Comparison of ENCODE assay signal across 9 mouse cellular contexts in genomic region chr19:8850402-8850901, GRCm38 (mm10). TPM values are rescaled to one million over a fixed set of nuclear protein-coding genes. Genes with fewer than 3 reads are reported as not detected.
DNase-seq lines count a peak whose midpoint lies in the region; ATAC-seq and TF ChIP-seq lines count a peak whose summit lies in the region.
"Had no signal": no experiment of that assay in that cellular context is flagged by ENCODE, and none has a peak within 500 bp of the region (broad histone marks: within the 10 kb centered on the region; RNA-seq: fewer than 3 reads in every experiment).

Gene Lrrn4cl, plus strand, starts transcription at chr19:8850768.

- WGBS in hindbrain, embryonic 15.5 days, result 43% methylated on average over 7 of the region's 7 CpGs
- 34% methylated on average over 7 of the region's 7 CpGs for WGBS in midbrain, postnatal 0 days

- ATAC-seq in hindbrain, embryonic 15.5 days (ENCODE audit: low FRiP score, low read depth), result 0 out of 2 replicates have a peak, but pooled peaks have one; percentile 55
- peak; percentile 53; the same call in 1 of the 2 replicates for ATAC-seq in midbrain, postnatal 0 days (ENCODE audit: low FRiP score)

- peak; percentile 34 for DNase-seq in cerebellum, adult 9-11 months
- DNase-seq in cerebellum, postnatal 25 days, result no peak
- peak; percentile 74 for DNase-seq in ES-CJ7 (ENCODE audit: low read depth, low spot score)
- peak; percentile 77 for DNase-seq in gastrocnemius, adult 18-20 months (ENCODE audit: low spot score)
- DNase-seq in midbrain, postnatal 0 days (ENCODE audit: low spot score), result peak; percentile 64
- no peak for DNase-seq in spleen, postnatal 10 days (ENCODE audit: low spot score in 2 of 2)
- no peak for DNase-seq in testis, postnatal 14 days (ENCODE audit: low spot score)

- H3K4me3 ChIP-seq in hindbrain, embryonic 15.5 days, result no peak within 1 kb of the TSS
- no peak within 1 kb of the TSS for H3K4me3 ChIP-seq in midbrain, postnatal 0 days (ENCODE audit: low read depth, low read length)

- peak; percentile 8; the same call in 1 of the 2 replicates for TF ChIP-seq CTCF in midbrain, postnatal 0 days (IDR thresholded peaks at IDR 0.05)

- H3K4me2 ChIP-seq in hindbrain, embryonic 15.5 days, result no peak within 1 kb of the TSS
- no peak within 1 kb of the TSS for H3K4me2 ChIP-seq in midbrain, postnatal 0 days (ENCODE audit: low read depth, low read length, poor library complexity, severe bottlenecking)

- no peaks in the 10 kb centered on the region for H3K9me3 ChIP-seq in hindbrain, embryonic 15.5 days
- H3K9me3 ChIP-seq in midbrain, postnatal 0 days (ENCODE audit: low read length), result no peaks in the 10 kb centered on the region

- no peaks in the 10 kb centered on the region for H3K27me3 ChIP-seq in hindbrain, embryonic 15.5 days
- no peaks in the 10 kb centered on the region for H3K27me3 ChIP-seq in midbrain, postnatal 0 days (ENCODE audit: insufficient read depth, low read length)
- H3K27me3 ChIP-seq: CH12.LX had no signal

- no peaks in the 10 kb centered on the region for H3K4me1 ChIP-seq in hindbrain, embryonic 15.5 days (replicated peaks)
- H3K4me1 ChIP-seq in midbrain, postnatal 0 days (ENCODE audit: insufficient read depth, low read length), result no peaks in the 10 kb centered on the region

- no peak within 1 kb of the TSS for H3K9ac ChIP-seq in hindbrain, embryonic 15.5 days
- no peak within 1 kb of the TSS for H3K9ac ChIP-seq in midbrain, postnatal 0 days (replicated peaks; ENCODE audit: low read length, poor library complexity, severe bottlenecking)

- H3K27ac ChIP-seq in hindbrain, embryonic 15.5 days (replicated peaks), result no peak within 1 kb of the TSS
- no peak within 1 kb of the TSS for H3K27ac ChIP-seq in midbrain, postnatal 0 days (ENCODE audit: low read depth, low read length)

- peaks cover 29% of the 10 kb centered on the region for H3K36me3 ChIP-seq in hindbrain, embryonic 15.5 days
- H3K36me3 ChIP-seq in midbrain, postnatal 0 days (ENCODE audit: insufficient read depth, low read length), result peaks cover 31% of the 10 kb centered on the region

RNA-seq across cellular contexts. Expression of gene Lrrn4cl, which starts in this region (rescaled TPM):
- total RNA-seq in gastrocnemius, adult 18-20 months (2021), result 1 to 10 TPM; 5.6 to 8.8 TPM
- polyA plus RNA-seq in hindbrain, embryonic 15.5 days (2015; fragmentation: Nextera tagmentation; extraction: Ambion mirVana), result 0.61 and 0.92 TPM in 2 replicates
- total RNA-seq in midbrain, postnatal 0 days (2014; rRNA removed), result 2.7 and 3.5 TPM in 2 replicates
- polyA plus RNA-seq in midbrain, postnatal 0 days (2015; fragmentation: Nextera tagmentation; extraction: Ambion mirVana), result 2.0 and 2.1 TPM in 2 replicates

Comparison
In these comparisons a context has a peak if more than half of its experiments do, and no peak if none do; other contexts are left out.
1. DNase-seq: peak in cerebellum, adult 9-11 months (single experiment), ES-CJ7 (single experiment), gastrocnemius, adult 18-20 months (single experiment) and midbrain, postnatal 0 days (single experiment); none in cerebellum, postnatal 25 days (0 of 2), spleen, postnatal 10 days (0 of 2) and testis, postnatal 14 days (single experiment).
2. Peak in ATAC-seq in hindbrain, embryonic 15.5 days; RNA of the gene not detected or under 1 TPM.